Mouse (Mus musculus) lung, embryonic 16.5 days (tissue): ENCODE measurements around the gene Celf6. TPM values are rescaled to one million over a fixed set of nuclear protein-coding genes. Genes with fewer than 3 reads are reported as not detected.

Experiments
- ATAC-seq: fragments of 200-750 bp; cut with Nextera tagmentation; 2 replicates; pipeline ENCODE4 v1.8.0; 2017; ENCODE audit warnings: low read depth, mild to moderate bottlenecking, moderate library complexity
- H3K27ac ChIP-seq: fragments of 300-500 bp; sonication (generic); 2 replicates; pipeline ENCODE4 v1.5.1; 2014; ENCODE audit warnings: mild to moderate bottlenecking, control low read depth, low read length
- H3K27me3 ChIP-seq: fragments of 300-500 bp; sonication (generic); 2 replicates; pipeline ENCODE4 v1.6.1; 2014; ENCODE audit warnings: low read depth, low read length, mixed read lengths; ENCODE audit not compliant: control insufficient read depth, insufficient read depth
- H3K36me3 ChIP-seq: fragments of 300-500 bp; sonication (generic); 2 replicates; pipeline ENCODE4 v1.6.1; 2014; ENCODE audit warnings: low read length; ENCODE audit not compliant: control insufficient read depth, insufficient read depth
- H3K4me1 ChIP-seq: fragments of 300-500 bp; sonication (generic); replicated peaks from 2 replicates; pipeline ENCODE4 v1.6.1; 2014; ENCODE audit warnings: low read length, mixed read lengths; ENCODE audit not compliant: control insufficient read depth, insufficient read depth
- H3K4me2 ChIP-seq: fragments of 300-500 bp; sonication (generic); 2 replicates; pipeline ENCODE4 v1.6.1; 2014; ENCODE audit warnings: low read depth, low read length, control low read depth
- H3K4me3 ChIP-seq: fragments of 300-500 bp; sonication (generic); 2 replicates; pipeline ENCODE4 v1.5.1; 2014; ENCODE audit warnings: mild to moderate bottlenecking, low read length, control low read depth
- H3K9ac ChIP-seq: fragments of 300-500 bp; sonication (generic); 2 replicates; pipeline ENCODE4 v1.6.1; 2014; ENCODE audit warnings: low read length, control low read depth
- H3K9me3 ChIP-seq: fragments of 300-500 bp; sonication (generic); 2 replicates; pipeline ENCODE4 v1.6.1; 2016; ENCODE audit warnings: low read length; ENCODE audit not compliant: control insufficient read depth
- WGBS: fragments of 180-500 bp; shearing (Covaris S2); extraction: QIAGEN DNeasy Blood & Tissue Kit; methylation state at CpG from one replicate; pipeline ENCODE4 v1.1.7; 2014; 5-methylcytosine and 5-hydroxymethylcytosine counted together
- polyA plus RNA-seq: library from polyadenylated mRNA; unstranded; fragments of >200 nt; fragmentation: Nextera tagmentation; extraction: Ambion mirVana; gene quantifications from 2 replicates; pipeline ENCODE4 v1.2.1, GENCODE M21; 2015

Gene Celf6
- polyA plus RNA-seq, 1 experiment from 2014 or later = 0.43 TPM

- no peak overlapping the region for H3K9ac ChIP-seq
- no peak overlapping the region for H3K4me3 ChIP-seq
- H3K36me3 ChIP-seq = no peaks in the 10 kb centered on the region
- no peaks in the 10 kb centered on the region for H3K9me3 ChIP-seq
- no peaks in the 10 kb centered on the region for H3K4me1 ChIP-seq
- H3K27me3 ChIP-seq = no peaks in the 10 kb centered on the region
- H3K27ac ChIP-seq = no peak overlapping the region
- no peak for ATAC-seq
- WGBS = 83% methylated on average over 2 of the region's 2 CpGs
- H3K4me2 ChIP-seq = no peak overlapping the region
These were observed 33.2 kb downstream of the Celf6 start for GRCm38 (mm10) chr9:59610950-59611349.

DNA sequence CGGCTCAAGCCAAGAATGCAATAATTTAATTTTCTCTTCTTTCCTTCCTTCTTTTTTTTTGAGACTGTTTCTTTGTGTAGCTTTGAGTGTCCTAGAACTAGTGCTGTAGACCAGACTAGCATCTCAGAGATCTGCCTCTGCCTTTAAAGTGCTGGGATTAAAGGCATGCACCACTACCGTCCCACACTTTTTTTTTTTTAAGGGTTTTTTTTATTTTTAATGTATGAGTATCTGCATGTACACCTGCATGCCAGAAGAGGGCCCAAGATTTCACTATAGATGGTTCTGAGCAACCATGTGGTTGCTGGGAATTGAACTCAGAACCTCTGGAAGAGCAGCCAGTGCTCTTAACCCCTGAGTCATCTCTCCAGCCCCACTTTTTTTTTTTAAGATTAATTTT lies 38.1 kb downstream of the Celf6 start:
- WGBS = 81% methylated on average over 2 of the region's 2 CpGs
- Histone ChIP-seq H3K27me3 (no peaks in the 10 kb centered on the region), H3K4me1 (peaks cover 4% of the 10 kb centered on the region; the same call in 1 of the 2 replicates), H3K9ac (no peak overlapping the region), H3K9me3 (no peaks in the 10 kb centered on the region), H3K36me3 (no peaks in the 10 kb centered on the region), H3K4me3 (no peak overlapping the region), H3K4me2 (no peak overlapping the region), H3K27ac (no peak overlapping the region)
- ATAC-seq = no peak

- Histone ChIP-seq H3K4me3 (peak within 1 kb of the TSS; percentile 89), H3K27me3 (no peaks in the 10 kb centered on the region), H3K9me3 (no peaks in the 10 kb centered on the region), H3K4me1 (peaks cover 4% of the 10 kb centered on the region; the same call in 1 of the 2 replicates), H3K4me2 (peak within 1 kb of the TSS; percentile 66), H3K27ac (peak within 1 kb of the TSS; percentile 97), H3K9ac (peak within 1 kb of the TSS; percentile 92), H3K36me3 (no peaks in the 10 kb centered on the region)
- under 1% methylated on average over 35 of the region's 36 CpGs for WGBS
- peak; percentile 100 for ATAC-seq
These were observed 39.0 kb downstream of the Celf6 start, which contains the start of gene Parp6 for GRCm38 (mm10) chr9:59616622-59617306. TSS of gene Parp6 (plus strand) at chr9:59617284.

- Histone ChIP-seq H3K4me3 (peak overlapping the region; percentile 89), H3K4me1 (peaks cover 4% of the 10 kb centered on the region; the same call in 1 of the 2 replicates), H3K9me3 (no peaks in the 10 kb centered on the region), H3K27me3 (no peaks in the 10 kb centered on the region), H3K9ac (peak overlapping the region; percentile 92), H3K4me2 (peak overlapping the region; percentile 66), H3K36me3 (peaks cover 2% of the 10 kb centered on the region; the same call in 1 of the 2 replicates), H3K27ac (peak overlapping the region; percentile 97)
- peak; percentile 36; the same call in 1 of the 2 replicates for ATAC-seq
- under 1% methylated on average over 44 of the region's 58 CpGs for WGBS
These were observed 39.7 kb downstream of the Celf6 start for GRCm38 (mm10) chr9:59617307-59617973.

DNA sequence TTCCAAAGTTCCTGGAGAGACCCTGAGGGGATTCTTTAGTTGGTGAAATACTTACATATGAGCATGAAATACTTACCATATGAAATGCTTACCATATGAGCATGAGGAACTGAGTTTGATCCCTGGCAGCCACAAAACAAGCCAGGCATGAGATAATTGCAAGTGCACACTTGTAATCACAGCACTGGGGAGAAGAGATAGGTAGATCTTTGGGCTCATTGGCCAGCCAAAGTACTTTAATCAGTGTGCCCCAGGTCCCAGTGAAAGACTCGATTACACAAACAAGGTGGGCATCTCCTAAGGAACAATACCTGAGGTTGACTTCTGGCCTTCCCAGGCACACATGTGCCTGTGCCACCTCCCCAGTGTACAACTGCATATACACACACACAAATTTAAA lies 60.7 kb downstream of the Celf6 start:
- Histone ChIP-seq H3K4me3 (no peak overlapping the region), H3K9me3 (no peaks in the 10 kb centered on the region), H3K27ac (no peak overlapping the region), H3K4me2 (no peak overlapping the region), H3K36me3 (peaks cover 39% of the 10 kb centered on the region), H3K27me3 (no peaks in the 10 kb centered on the region), H3K4me1 (no peaks in the 10 kb centered on the region), H3K9ac (no peak overlapping the region)
- WGBS = 92% methylated on average over 1 of the region's 1 CpGs
- ATAC-seq = no peak

DNA sequence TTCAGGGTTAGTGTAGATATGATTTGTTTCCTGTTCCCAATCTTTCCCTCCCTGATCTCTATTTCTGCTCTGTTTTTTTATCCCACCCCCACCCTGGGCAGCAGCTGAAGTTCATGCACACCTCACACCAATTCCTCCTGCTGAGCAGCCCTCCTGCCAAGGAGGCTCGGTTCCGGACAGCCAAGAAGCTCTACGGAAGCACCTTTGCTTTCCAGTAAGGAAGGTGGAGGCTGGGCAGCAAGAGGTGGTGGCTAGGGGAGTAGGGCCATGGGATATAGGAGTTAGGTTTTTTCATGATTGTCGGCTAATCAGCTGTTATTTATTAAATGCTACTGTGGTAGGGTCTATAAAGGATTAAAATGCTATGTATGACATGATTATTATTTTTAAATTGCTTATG lies 62.2 kb downstream of the Celf6 start:
- no peak for ATAC-seq
- Histone ChIP-seq H3K4me2 (no peak overlapping the region), H3K36me3 (peaks cover 31% of the 10 kb centered on the region), H3K27ac (no peak overlapping the region), H3K4me3 (no peak overlapping the region), H3K27me3 (no peaks in the 10 kb centered on the region), H3K4me1 (no peaks in the 10 kb centered on the region), H3K9me3 (no peaks in the 10 kb centered on the region), H3K9ac (no peak overlapping the region)
- 94% methylated on average over 4 of the region's 4 CpGs for WGBS

GRCm38 (mm10) chr9:59641320-59641719 lies 63.6 kb downstream of the Celf6 start:
- no peak for ATAC-seq
- Histone ChIP-seq H3K4me1 (no peaks in the 10 kb centered on the region), H3K4me2 (no peak overlapping the region), H3K27me3 (no peaks in the 10 kb centered on the region), H3K9me3 (no peaks in the 10 kb centered on the region), H3K36me3 (peaks cover 22% of the 10 kb centered on the region), H3K4me3 (no peak overlapping the region), H3K27ac (no peak overlapping the region), H3K9ac (no peak overlapping the region)
- 70% methylated on average over 2 of the region's 2 CpGs for WGBS

GRCm38 (mm10) chr9:59649911-59650310 lies 72.2 kb downstream of the Celf6 start:
- Histone ChIP-seq H3K27ac (no peak overlapping the region), H3K27me3 (no peaks in the 10 kb centered on the region), H3K9ac (no peak overlapping the region), H3K9me3 (no peaks in the 10 kb centered on the region), H3K4me3 (no peak overlapping the region), H3K4me2 (no peak overlapping the region), H3K4me1 (no peaks in the 10 kb centered on the region), H3K36me3 (peaks cover 18% of the 10 kb centered on the region)
- ATAC-seq = no peak
- WGBS = 94% methylated on average over 4 of the region's 4 CpGs

DNA sequence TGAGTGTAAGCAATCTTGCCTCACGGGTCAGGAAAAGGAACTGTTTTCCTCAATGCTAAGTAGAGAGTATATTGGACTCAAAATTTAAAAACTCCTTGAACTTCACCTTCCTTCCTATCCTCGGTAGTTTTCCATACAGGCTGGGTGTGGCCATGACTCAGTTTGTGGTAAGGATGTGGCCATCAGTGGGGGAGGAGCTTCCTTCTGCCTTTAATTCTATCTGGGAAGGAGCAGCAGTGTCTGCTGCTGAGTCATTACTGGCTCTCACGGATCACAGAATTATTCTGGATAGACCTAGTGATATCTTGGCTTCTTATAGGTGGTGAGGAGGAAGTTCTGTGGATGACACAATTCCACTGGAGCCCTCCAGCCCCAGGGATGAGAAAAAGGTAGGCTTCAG lies 75.7 kb downstream of the Celf6 start:
- Histone ChIP-seq H3K9me3 (no peaks in the 10 kb centered on the region), H3K4me2 (no peak overlapping the region), H3K9ac (no peak overlapping the region), H3K36me3 (peaks cover 18% of the 10 kb centered on the region), H3K27ac (no peak overlapping the region), H3K27me3 (no peaks in the 10 kb centered on the region), H3K4me3 (no peak overlapping the region), H3K4me1 (peaks cover 9% of the 10 kb centered on the region)
- WGBS = 21% methylated on average over 3 of the region's 3 CpGs
- no peak for ATAC-seq
